Mouse (Mus musculus): ENCODE results near the gene Prpf19.

- TF ChIP-seq USF1 (IDR thresholded peaks at IDR 0.05; ENCODE audit: low read depth) (no peak), POLR2A (IDR thresholded peaks at IDR 0.05; ENCODE audit: insufficient read length, low read depth) (no peak), E2F4 (IDR thresholded peaks at IDR 0.05; ENCODE audit: insufficient read depth) (no peak), POLR2AphosphoS2 (IDR thresholded peaks at IDR 0.05; ENCODE audit: insufficient read length, low read depth) (no peak), SRF (IDR thresholded peaks at IDR 0.05; ENCODE audit: control insufficient read depth, insufficient read length, low read depth) (no peak), TCF3 (IDR thresholded peaks at IDR 0.05; ENCODE audit: insufficient read length, low read depth) (no peak), MAX (IDR thresholded peaks at IDR 0.05; ENCODE audit: low read depth) (no peak), MYOG (IDR thresholded peaks at IDR 0.05; ENCODE audit: control insufficient read depth in 1 of 3, insufficient read depth in 1 of 3, insufficient read length in 2 of 3, low read depth in 2 of 3) (no peak), TCF12 (IDR thresholded peaks at IDR 0.05; ENCODE audit: insufficient read depth, poor library complexity, severe bottlenecking) (no peak), REST (IDR thresholded peaks at IDR 0.05; ENCODE audit: insufficient read depth, insufficient read length) (no peak), CEBPB (IDR thresholded peaks at IDR 0.05; ENCODE audit: insufficient read depth, poor library complexity, severe bottlenecking) (no peak), MYOD1 (IDR thresholded peaks at IDR 0.05; ENCODE audit: control insufficient read depth in 1 of 3, insufficient read length in 2 of 3, low read depth in 2 of 3) (no peak)
Measured at GRCm38 (mm10) chr19:10847311-10848087, 47.5 kb upstream of the Prpf19 start.
